Mouse (Mus musculus): ENCODE measurements around the gene Hnrnph1. TPM values are rescaled to one million over a fixed set of nuclear protein-coding genes. Genes with fewer than 3 reads are reported as not detected.

Gene Hnrnph1
- polyA plus RNA-seq, 1 experiment from 2014 or later = 475 TPM

DNA sequence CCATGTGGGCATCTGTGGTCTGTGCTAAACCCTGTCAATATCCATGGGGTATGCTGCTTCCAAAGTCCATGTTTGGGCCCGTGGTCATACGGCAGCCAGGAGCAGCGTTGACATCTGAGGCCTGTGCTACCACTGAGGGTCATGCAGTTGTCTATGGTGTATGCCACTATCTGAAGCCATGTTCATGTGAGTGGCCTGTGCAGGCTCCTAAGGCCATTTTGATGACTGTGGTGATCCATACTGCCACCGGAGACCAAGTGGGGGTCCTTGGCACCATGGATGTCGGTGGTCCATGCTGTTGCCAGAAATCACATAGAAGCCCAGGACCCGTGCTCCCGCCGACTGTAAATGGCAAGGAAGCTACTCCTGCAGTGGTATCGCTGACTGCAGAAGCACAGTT is 9.3 kb upstream of the Hnrnph1 start:
- H3K9me3 ChIP-seq (ENCODE audit: control insufficient read depth, low read depth, low read length) = no peaks in the 10 kb centered on the region
- no peaks in the 10 kb centered on the region for H3K36me3 ChIP-seq (ENCODE audit: control insufficient read depth, insufficient read depth, low read length)
- no peak overlapping the region for H3K27ac ChIP-seq (ENCODE audit: low read length)
- no peak for ATAC-seq (ENCODE audit: insufficient number of reproducible peaks, insufficient read depth, low FRiP score, low read depth)
- H3K4me1 ChIP-seq (ENCODE audit: control insufficient read depth, insufficient read depth, low read length) = 0 out of 2 replicates have a peak, but pooled peaks cover 4% of the 10 kb centered on the region
- H3K4me3 ChIP-seq (ENCODE audit: low read depth, low read length) = no peak overlapping the region
- no peaks in the 10 kb centered on the region for H3K27me3 ChIP-seq (ENCODE audit: control insufficient read depth, insufficient read depth, low read length)
- H3K4me2 ChIP-seq (replicated peaks; ENCODE audit: low read depth, low read length) = no peak overlapping the region
- no peak overlapping the region for H3K9ac ChIP-seq (replicated peaks; ENCODE audit: low read depth, low read length)
- 91% methylated on average over 9 of the region's 9 CpGs for WGBS

DNA sequence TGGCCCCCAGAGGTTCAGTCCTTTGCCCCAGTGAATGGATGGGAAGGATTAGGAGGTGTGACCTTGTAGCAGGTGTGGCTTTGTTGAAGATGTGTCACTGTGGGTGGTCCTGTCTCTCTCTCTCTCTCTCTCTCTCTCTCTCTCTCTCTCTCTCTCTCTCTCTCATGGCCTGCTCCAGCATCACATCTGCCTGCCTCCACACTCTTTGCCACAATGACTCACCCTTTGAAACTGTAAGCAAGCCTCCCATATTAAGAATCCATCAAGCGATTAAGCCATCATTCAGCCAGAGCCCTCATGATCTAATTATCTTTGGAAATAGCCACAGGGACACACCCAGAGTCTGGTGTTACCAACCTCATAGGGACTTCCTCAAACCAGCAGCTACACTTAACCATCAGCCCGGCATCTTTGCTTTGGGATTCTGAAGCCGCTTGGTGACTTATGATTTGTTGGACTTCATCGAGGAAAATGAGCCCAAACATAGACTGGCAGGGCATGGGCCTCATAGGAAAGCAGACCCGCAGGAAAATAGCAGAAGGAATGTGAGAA is 7.4 kb upstream of the Hnrnph1 start:
- ATAC-seq (ENCODE audit: insufficient number of reproducible peaks, insufficient read depth, low FRiP score, low read depth) = no peak
- Histone ChIP-seq H3K4me2 (replicated peaks; ENCODE audit: low read depth, low read length) (no peak overlapping the region), H3K27ac (ENCODE audit: low read length) (no peak overlapping the region), H3K36me3 (ENCODE audit: control insufficient read depth, insufficient read depth, low read length) (no peaks in the 10 kb centered on the region), H3K4me1 (ENCODE audit: control insufficient read depth, insufficient read depth, low read length) (0 out of 2 replicates have a peak, but pooled peaks cover 4% of the 10 kb centered on the region), H3K9ac (replicated peaks; ENCODE audit: low read depth, low read length) (no peak overlapping the region), H3K4me3 (ENCODE audit: low read depth, low read length) (no peak overlapping the region), H3K9me3 (ENCODE audit: control insufficient read depth, low read depth, low read length) (no peaks in the 10 kb centered on the region), H3K27me3 (ENCODE audit: control insufficient read depth, insufficient read depth, low read length) (no peaks in the 10 kb centered on the region)
- WGBS = 74% methylated on average over 5 of the region's 5 CpGs

DNA sequence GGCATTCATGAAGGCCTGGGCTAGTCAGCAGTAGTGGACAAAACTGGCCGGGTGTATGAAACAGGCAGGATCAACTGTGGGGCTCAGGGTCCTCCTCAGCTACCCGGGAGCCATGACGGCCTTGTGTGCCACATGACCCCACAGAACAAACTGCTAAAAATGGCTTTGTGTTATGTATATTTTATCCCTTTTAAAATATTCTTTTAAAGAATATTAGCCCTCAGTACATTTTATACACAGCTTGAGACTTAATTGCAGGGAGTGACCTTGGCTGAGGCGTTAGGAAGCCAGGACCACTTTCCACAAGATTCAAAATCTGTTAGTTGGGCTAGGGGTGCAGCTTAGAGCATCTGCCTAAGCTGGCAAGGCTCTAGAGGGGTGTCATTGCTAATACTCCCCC is 5.8 kb upstream of the Hnrnph1 start:
- no peak overlapping the region for H3K27ac ChIP-seq (ENCODE audit: low read length)

DNA sequence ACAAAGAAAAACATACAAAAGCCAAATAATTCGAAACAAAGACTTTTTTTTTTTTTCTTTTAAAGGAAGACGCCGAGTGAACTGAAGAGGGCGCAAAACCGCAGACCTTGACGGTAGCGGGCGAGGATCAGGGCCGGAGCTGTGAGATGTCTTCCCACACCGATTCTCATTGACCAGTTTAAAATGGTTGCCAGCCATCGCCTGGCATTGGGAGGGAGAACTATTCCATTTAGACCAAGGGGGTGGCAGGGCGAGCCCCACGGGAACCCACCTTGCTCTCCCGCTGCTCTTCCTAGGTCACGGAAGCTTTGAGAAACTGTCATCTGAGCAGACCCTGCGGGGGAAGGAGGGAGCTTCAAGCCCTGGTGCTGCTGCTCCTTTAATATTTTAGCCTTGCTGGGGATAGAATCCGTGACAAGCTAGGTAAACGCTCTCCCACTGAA is 5.4 kb upstream of the Hnrnph1 start:
- peak overlapping the region; percentile 29 for H3K9ac ChIP-seq (replicated peaks; ENCODE audit: low read depth, low read length)
- no peak overlapping the region for H3K27ac ChIP-seq (ENCODE audit: low read length)
- peak overlapping the region; percentile 32 for H3K4me3 ChIP-seq (ENCODE audit: low read depth, low read length)
- 3% methylated on average over 18 of the region's 18 CpGs for WGBS
- H3K36me3 ChIP-seq (ENCODE audit: control insufficient read depth, insufficient read depth, low read length) = no peaks in the 10 kb centered on the region
- H3K4me1 ChIP-seq (ENCODE audit: control insufficient read depth, insufficient read depth, low read length) = peaks cover 7% of the 10 kb centered on the region; the same call in 1 of the 2 replicates
- H3K4me2 ChIP-seq (replicated peaks; ENCODE audit: low read depth, low read length) = peak overlapping the region; percentile 58
- H3K27me3 ChIP-seq (ENCODE audit: control insufficient read depth, insufficient read depth, low read length) = no peaks in the 10 kb centered on the region
- no peak for ATAC-seq (ENCODE audit: insufficient number of reproducible peaks, insufficient read depth, low FRiP score, low read depth)
- H3K9me3 ChIP-seq (ENCODE audit: control insufficient read depth, low read depth, low read length) = no peaks in the 10 kb centered on the region

More for the DNA sequence above, 5.8 kb upstream of the Hnrnph1 start:
- H3K27me3 ChIP-seq (ENCODE audit: control insufficient read depth, insufficient read depth, low read length) = no peaks in the 10 kb centered on the region
- 64% methylated on average over 4 of the region's 4 CpGs for WGBS
- H3K4me2 ChIP-seq (replicated peaks; ENCODE audit: low read depth, low read length) = peak overlapping the region; percentile 58
- H3K36me3 ChIP-seq (ENCODE audit: control insufficient read depth, insufficient read depth, low read length) = no peaks in the 10 kb centered on the region
- no peak overlapping the region for H3K4me3 ChIP-seq (ENCODE audit: low read depth, low read length)
- 0 out of 2 replicates have a peak, but pooled peaks cover 4% of the 10 kb centered on the region for H3K4me1 ChIP-seq (ENCODE audit: control insufficient read depth, insufficient read depth, low read length)
- 0 out of 2 replicates have a peak, but pooled peaks have one; percentile 64 for ATAC-seq (ENCODE audit: insufficient number of reproducible peaks, insufficient read depth, low FRiP score, low read depth)
- H3K9ac ChIP-seq (replicated peaks; ENCODE audit: low read depth, low read length) = peak overlapping the region; percentile 29
- no peaks in the 10 kb centered on the region for H3K9me3 ChIP-seq (ENCODE audit: control insufficient read depth, low read depth, low read length)

DNA sequence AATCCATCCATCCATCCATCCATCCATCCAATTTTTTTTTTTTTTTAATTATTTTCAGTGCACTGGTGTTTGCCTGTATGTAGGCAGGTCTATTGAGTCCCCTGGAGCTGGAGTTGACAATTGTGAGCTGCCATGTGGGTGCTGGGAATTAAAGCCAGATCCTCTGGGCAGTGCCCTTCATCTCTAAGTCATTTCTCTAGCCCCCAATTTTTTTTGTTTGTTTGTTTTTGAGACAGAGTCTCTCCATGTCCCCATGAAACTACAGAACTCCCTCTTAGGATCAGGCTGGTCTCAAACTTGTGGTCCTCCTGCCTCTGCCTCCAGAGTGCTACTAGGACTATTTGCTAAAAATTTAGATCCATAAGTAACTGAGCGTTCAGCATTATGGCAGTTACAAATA is 4.9 kb upstream of the Hnrnph1 start:
- Histone ChIP-seq H3K4me3 (ENCODE audit: low read depth, low read length) (peak overlapping the region; percentile 32; the same call in 1 of the 2 replicates), H3K9ac (replicated peaks; ENCODE audit: low read depth, low read length) (no peak overlapping the region), H3K36me3 (ENCODE audit: control insufficient read depth, insufficient read depth, low read length) (no peaks in the 10 kb centered on the region), H3K4me2 (replicated peaks; ENCODE audit: low read depth, low read length) (peak overlapping the region; percentile 58), H3K27me3 (ENCODE audit: control insufficient read depth, insufficient read depth, low read length) (no peaks in the 10 kb centered on the region), H3K9me3 (ENCODE audit: control insufficient read depth, low read depth, low read length) (no peaks in the 10 kb centered on the region), H3K4me1 (ENCODE audit: control insufficient read depth, insufficient read depth, low read length) (peaks cover 9% of the 10 kb centered on the region; the same call in 1 of the 2 replicates), H3K27ac (ENCODE audit: low read length) (no peak overlapping the region)
- ATAC-seq (ENCODE audit: insufficient number of reproducible peaks, insufficient read depth, low FRiP score, low read depth) = no peak
- 97% methylated on average over 1 of the region's 1 CpGs for WGBS

DNA sequence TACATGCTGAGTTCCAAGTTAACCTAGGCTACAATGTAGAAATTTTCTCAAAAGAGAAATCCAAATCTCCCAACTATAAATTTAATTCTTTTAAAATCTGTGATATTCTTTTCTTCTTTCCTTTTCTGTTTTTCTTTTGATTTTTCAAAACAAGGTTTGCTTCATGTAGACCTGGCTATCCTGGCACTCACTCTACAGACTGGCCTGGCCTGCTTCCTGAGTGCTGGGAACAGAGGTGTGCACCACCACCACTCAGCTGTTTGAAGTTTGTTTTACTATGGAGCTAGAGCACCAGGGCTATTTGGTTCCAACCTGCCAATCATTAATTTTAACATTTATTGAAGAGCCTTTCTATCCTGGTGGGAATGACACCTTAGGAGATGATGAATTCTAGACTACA is 3.7 kb upstream of the Hnrnph1 start:
- no peak overlapping the region for H3K4me3 ChIP-seq (ENCODE audit: low read depth, low read length)
- no peak overlapping the region for H3K27ac ChIP-seq (ENCODE audit: low read length)
- no peaks in the 10 kb centered on the region for H3K36me3 ChIP-seq (ENCODE audit: control insufficient read depth, insufficient read depth, low read length)
- H3K4me2 ChIP-seq (replicated peaks; ENCODE audit: low read depth, low read length) = no peak overlapping the region
- peaks cover 9% of the 10 kb centered on the region; the same call in 1 of the 2 replicates for H3K4me1 ChIP-seq (ENCODE audit: control insufficient read depth, insufficient read depth, low read length)
- no peaks in the 10 kb centered on the region for H3K27me3 ChIP-seq (ENCODE audit: control insufficient read depth, insufficient read depth, low read length)
- H3K9ac ChIP-seq (replicated peaks; ENCODE audit: low read depth, low read length) = no peak overlapping the region
- ATAC-seq (ENCODE audit: insufficient number of reproducible peaks, insufficient read depth, low FRiP score, low read depth) = no peak
- no peaks in the 10 kb centered on the region for H3K9me3 ChIP-seq (ENCODE audit: control insufficient read depth, low read depth, low read length)

GRCm38 (mm10) chr11:50373621-50374020 is 3.2 kb upstream of the Hnrnph1 start:
- no peak overlapping the region for H3K27ac ChIP-seq (ENCODE audit: low read length)
- H3K9me3 ChIP-seq (ENCODE audit: control insufficient read depth, low read depth, low read length) = no peaks in the 10 kb centered on the region
- H3K4me1 ChIP-seq (ENCODE audit: control insufficient read depth, insufficient read depth, low read length) = peaks cover 9% of the 10 kb centered on the region; the same call in 1 of the 2 replicates
- H3K4me2 ChIP-seq (replicated peaks; ENCODE audit: low read depth, low read length) = no peak overlapping the region
- 93% methylated on average over 1 of the region's 1 CpGs for WGBS
- no peak overlapping the region for H3K4me3 ChIP-seq (ENCODE audit: low read depth, low read length)
- H3K36me3 ChIP-seq (ENCODE audit: control insufficient read depth, insufficient read depth, low read length) = no peaks in the 10 kb centered on the region
- no peak for ATAC-seq (ENCODE audit: insufficient number of reproducible peaks, insufficient read depth, low FRiP score, low read depth)
- no peaks in the 10 kb centered on the region for H3K27me3 ChIP-seq (ENCODE audit: control insufficient read depth, insufficient read depth, low read length)
- no peak overlapping the region for H3K9ac ChIP-seq (replicated peaks; ENCODE audit: low read depth, low read length)

DNA sequence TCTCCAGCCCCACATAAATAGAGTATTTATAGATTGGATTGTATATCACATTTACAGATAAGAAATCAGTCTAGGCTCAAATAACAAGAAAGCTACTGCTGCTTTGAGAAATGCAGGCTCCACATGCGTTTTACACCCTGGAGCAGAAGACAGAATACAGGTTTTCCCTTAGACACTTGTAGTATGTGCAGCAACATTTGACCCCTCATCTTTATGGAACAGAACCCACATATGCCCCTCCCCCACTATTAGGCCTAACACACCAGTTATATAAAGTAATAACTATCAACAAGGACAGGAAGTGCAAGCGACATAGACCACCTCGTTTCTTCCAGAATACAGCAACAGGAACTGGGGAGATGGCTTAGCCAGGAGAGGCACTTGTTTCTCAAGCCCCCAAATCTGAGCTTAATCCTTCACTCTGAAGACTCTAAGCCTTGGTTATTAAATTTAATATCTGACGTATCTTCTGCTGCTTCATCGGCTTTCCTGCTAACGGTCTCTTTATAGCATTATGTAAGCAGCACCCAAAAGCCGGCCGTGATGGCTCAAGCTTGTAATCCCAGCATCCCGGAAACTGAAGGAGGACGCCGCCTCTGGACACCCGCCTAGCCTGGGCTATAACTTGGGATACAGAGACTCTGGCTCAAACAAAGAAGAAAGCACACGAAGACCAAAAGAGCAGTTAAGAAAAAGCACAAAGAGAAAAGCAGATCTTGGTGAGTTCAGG is 2.3 kb upstream of the Hnrnph1 start:
- no peaks in the 10 kb centered on the region for H3K9me3 ChIP-seq (ENCODE audit: control insufficient read depth, low read depth, low read length)
- no peaks in the 10 kb centered on the region for H3K27me3 ChIP-seq (ENCODE audit: control insufficient read depth, insufficient read depth, low read length)
- no peak overlapping the region for H3K4me3 ChIP-seq (ENCODE audit: low read depth, low read length)
- no peak overlapping the region for H3K9ac ChIP-seq (replicated peaks; ENCODE audit: low read depth, low read length)
- ATAC-seq (ENCODE audit: insufficient number of reproducible peaks, insufficient read depth, low FRiP score, low read depth) = no peak
- H3K27ac ChIP-seq (ENCODE audit: low read length) = no peak overlapping the region
- 91% methylated on average over 13 of the region's 13 CpGs for WGBS
- H3K4me1 ChIP-seq (ENCODE audit: control insufficient read depth, insufficient read depth, low read length) = peaks cover 13% of the 10 kb centered on the region
- peaks cover 6% of the 10 kb centered on the region for H3K36me3 ChIP-seq (ENCODE audit: control insufficient read depth, insufficient read depth, low read length)
- no peak overlapping the region for H3K4me2 ChIP-seq (replicated peaks; ENCODE audit: low read depth, low read length)

All from stomach, embryonic 14.5 days (tissue).